Mouse (Mus musculus) adrenal gland, adult 18-20 months (tissue): ENCODE measurements at regions not wholly inside any gene's neighbourhood (a gene's known extent, or its start where the extent isn't known, plus 50 kb on each side); places are given as distances from the start of the nearest gene placed in this dataset.
A peak's percentile ranks its signal among the peaks of the same experiment; 100 is the strongest.

Source experiments
- DNase-seq, 2 experiments: peaks; one replicate each; pipeline ENCODE4 v3.0.0; 2021 to 2022; ENCODE audit warnings: low spot score in 2 of 2

- DNase-seq = no peak
These were observed 734.0 kb downstream of the Inhba start for GRCm38 (mm10) chr13:16745644-16746043.

- DNase-seq = no peak
These were observed 734.8 kb downstream of the Inhba start for GRCm38 (mm10) chr13:16746451-16746850.

- no peak for DNase-seq
These were observed 744.6 kb downstream of the Inhba start for GRCm38 (mm10) chr13:16756264-16756663.

- no peak for DNase-seq
These were observed 748.4 kb downstream of the Inhba start for GRCm38 (mm10) chr13:16760045-16760444.

- DNase-seq = no peak
These were observed 749.8 kb downstream of the Inhba start for GRCm38 (mm10) chr13:16761415-16761814.

- no peak for DNase-seq
These were observed 750.7 kb downstream of the Inhba start for GRCm38 (mm10) chr13:16762326-16762725.

GRCm38 (mm10) chr13:16762727-16763512, 751.3 kb downstream of the Inhba start:
- DNase-seq = no peak

- peak in 1 of 2 experiments; percentile 10 for DNase-seq
These were observed 752.1 kb downstream of the Inhba start for GRCm38 (mm10) chr13:16763746-16764145.

GRCm38 (mm10) chr13:16769409-16769808, 757.8 kb downstream of the Inhba start:
- no peak for DNase-seq

GRCm38 (mm10) chr13:16769848-16770422, 758.3 kb downstream of the Inhba start:
- no peak for DNase-seq

GRCm38 (mm10) chr13:16771845-16772244, 760.2 kb downstream of the Inhba start:
- DNase-seq = no peak

- no peak for DNase-seq
These were observed 793.9 kb downstream of the Inhba start for GRCm38 (mm10) chr13:16805560-16805959.
